Mouse (Mus musculus) stomach, embryonic 14.5 days (tissue): Measurements from ENCODE around the gene Ptgir. TPM values are rescaled to one million over a fixed set of nuclear protein-coding genes. Genes with fewer than 3 reads are reported as not detected.

Experiments
- ATAC-seq: fragments of 200-750 bp; cut with Nextera tagmentation; 2 replicates; pipeline ENCODE4 v1.8.0; 2017; ENCODE audit warnings: low read depth, moderate TSS enrichment; ENCODE audit not compliant: insufficient number of reproducible peaks, insufficient read depth, low FRiP score
- H3K27ac ChIP-seq: fragments of 300-500 bp; sonication (generic); 2 replicates; pipeline ENCODE4 v1.5.1; 2014; ENCODE audit warnings: mild to moderate bottlenecking, low read length, moderate library complexity, mixed read lengths
- H3K27me3 ChIP-seq: fragments of 300-500 bp; sonication (generic); 2 replicates; pipeline ENCODE4 v1.6.1; 2014; ENCODE audit warnings: low read length, control low read depth, mixed read lengths; ENCODE audit not compliant: control insufficient read depth, insufficient read depth
- H3K36me3 ChIP-seq: fragments of 300-500 bp; sonication (generic); 2 replicates; pipeline ENCODE4 v1.6.1; 2014; ENCODE audit warnings: mild to moderate bottlenecking, control low read depth, low read length, moderate library complexity, mixed read lengths; ENCODE audit not compliant: control insufficient read depth, insufficient read depth
- H3K4me1 ChIP-seq: fragments of 300-500 bp; sonication (generic); 2 replicates; pipeline ENCODE4 v1.6.1; 2014; ENCODE audit warnings: low read length, control low read depth, mixed read lengths; ENCODE audit not compliant: control insufficient read depth, insufficient read depth
- H3K4me2 ChIP-seq: fragments of 300-500 bp; sonication (generic); replicated peaks from 2 replicates; pipeline ENCODE4 v1.6.1; 2014; ENCODE audit warnings: low read depth, low read length, control low read depth
- H3K4me3 ChIP-seq: fragments of 300-500 bp; sonication (generic); 2 replicates; pipeline ENCODE4 v1.5.1; 2014; ENCODE audit warnings: low read depth, low read length, control low read depth
- H3K9ac ChIP-seq: fragments of 300-500 bp; sonication (generic); replicated peaks from 2 replicates; pipeline ENCODE4 v1.6.1; 2014; ENCODE audit warnings: low read depth, mild to moderate bottlenecking, control low read depth, low read length, moderate library complexity, mixed read lengths
- H3K9me3 ChIP-seq: fragments of 300-500 bp; sonication (generic); 2 replicates; pipeline ENCODE4 v1.6.1; 2016; ENCODE audit warnings: low read depth, low read length, control low read depth; ENCODE audit not compliant: control insufficient read depth
- WGBS: fragments of 180-500 bp; shearing (Covaris S2); extraction: QIAGEN DNeasy Blood & Tissue Kit; methylation state at CpG from one replicate; pipeline ENCODE4 v1.1.7; 2014; 5-methylcytosine and 5-hydroxymethylcytosine counted together
- polyA plus RNA-seq: library from polyadenylated mRNA; unstranded; fragments of >200 nt; fragmentation: Nextera tagmentation; extraction: Ambion mirVana; gene quantifications from 2 replicates; pipeline ENCODE4 v1.2.1, GENCODE M21; 2014

Ptgir gene
- polyA plus RNA-seq, 1 experiment from 2014 or later, result 2.0 TPM

GRCm38 (mm10) chr7:16928341-16928740 is 22.1 kb downstream of the Ptgir start:
- no peak overlapping the region for H3K27ac ChIP-seq
- ATAC-seq, result no peak
- WGBS, result 40% methylated on average over 2 of the region's 2 CpGs

DNA sequence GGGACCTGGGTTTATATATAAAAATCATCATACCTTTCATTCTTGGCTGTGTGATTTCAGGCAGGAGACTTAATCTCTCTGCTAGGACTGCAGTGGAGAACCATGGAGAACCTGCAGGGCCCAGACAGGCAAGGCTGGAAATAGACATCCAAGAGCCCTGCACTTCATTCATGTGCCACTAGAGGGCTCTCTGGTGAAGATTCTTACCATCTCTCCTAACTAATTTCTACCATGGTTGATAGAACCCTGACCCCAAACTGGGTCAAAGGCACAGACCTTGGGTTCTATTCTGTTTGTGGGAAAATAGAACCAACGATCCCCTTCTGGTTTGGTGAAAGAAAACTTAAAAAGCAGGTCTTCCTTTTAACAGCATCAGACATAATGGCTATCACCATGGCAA is 24.6 kb downstream of the Ptgir start:
- ATAC-seq, result no peak
- no peaks in the 10 kb centered on the region for H3K27me3 ChIP-seq
- H3K9ac ChIP-seq, result no peak overlapping the region
- WGBS, result 2% methylated on average over 1 of the region's 1 CpGs
- no peaks in the 10 kb centered on the region for H3K9me3 ChIP-seq
- H3K4me2 ChIP-seq, result no peak overlapping the region
- H3K27ac ChIP-seq, result no peak overlapping the region
- H3K36me3 ChIP-seq, result no peaks in the 10 kb centered on the region
- no peak overlapping the region for H3K4me3 ChIP-seq
- 0 out of 2 replicates have a peak, but pooled peaks cover 4% of the 10 kb centered on the region for H3K4me1 ChIP-seq

More at GRCm38 (mm10) chr7:16928341-16928740, 22.1 kb downstream of the Ptgir start:
- Histone ChIP-seq H3K4me1 (0 out of 2 replicates have a peak, but pooled peaks cover 4% of the 10 kb centered on the region), H3K36me3 (no peaks in the 10 kb centered on the region), H3K4me2 (no peak overlapping the region), H3K9me3 (no peaks in the 10 kb centered on the region), H3K27me3 (no peaks in the 10 kb centered on the region), H3K4me3 (no peak overlapping the region), H3K9ac (no peak overlapping the region)

- Histone ChIP-seq H3K4me1 (0 out of 2 replicates have a peak, but pooled peaks cover 4% of the 10 kb centered on the region), H3K36me3 (no peaks in the 10 kb centered on the region), H3K9me3 (no peaks in the 10 kb centered on the region), H3K4me3 (no peak overlapping the region), H3K27ac (no peak overlapping the region), H3K27me3 (no peaks in the 10 kb centered on the region), H3K4me2 (no peak overlapping the region), H3K9ac (no peak overlapping the region)
- no peak; the same call in 1 of the 2 replicates for ATAC-seq
- WGBS, result 18% methylated on average over 14 of the region's 14 CpGs
Observed at GRCm38 (mm10) chr7:16931968-16932627, 25.8 kb downstream of the Ptgir start.

- no peak overlapping the region for H3K9ac ChIP-seq
- 39% methylated on average over 14 of the region's 14 CpGs for WGBS
- H3K27me3 ChIP-seq, result no peaks in the 10 kb centered on the region
- ATAC-seq, result no peak
- no peaks in the 10 kb centered on the region for H3K36me3 ChIP-seq
- H3K4me1 ChIP-seq, result 0 out of 2 replicates have a peak, but pooled peaks cover 4% of the 10 kb centered on the region
- H3K4me2 ChIP-seq, result no peak overlapping the region
- no peak overlapping the region for H3K4me3 ChIP-seq
- no peak overlapping the region for H3K27ac ChIP-seq
- H3K9me3 ChIP-seq, result no peaks in the 10 kb centered on the region
Observed at GRCm38 (mm10) chr7:16932704-16933577, 26.7 kb downstream of the Ptgir start.

DNA sequence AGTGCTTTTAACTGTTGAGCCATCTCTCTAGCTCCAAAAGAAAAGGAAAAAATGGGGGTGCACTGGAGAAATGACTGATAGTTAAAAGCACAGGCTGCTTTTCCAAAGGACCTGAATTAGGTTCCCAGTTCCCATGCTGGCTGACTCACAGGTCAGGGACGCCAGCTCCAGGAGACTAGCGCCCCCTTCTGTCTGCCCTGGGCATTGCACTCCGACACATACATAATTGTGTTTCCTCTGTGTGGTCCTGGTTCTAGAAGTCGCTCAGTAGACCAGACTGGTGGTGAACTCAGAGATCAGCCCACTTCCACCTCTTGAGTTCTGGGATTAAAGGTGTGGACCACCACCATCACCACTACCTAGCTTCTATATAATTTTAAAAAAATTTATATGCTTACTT is 31.0 kb downstream of the Ptgir start:
- peaks cover 14% of the 10 kb centered on the region for H3K4me1 ChIP-seq
- 40% methylated on average over 4 of the region's 4 CpGs for WGBS
- H3K4me3 ChIP-seq, result no peak overlapping the region
- H3K4me2 ChIP-seq, result no peak overlapping the region
- H3K36me3 ChIP-seq, result no peaks in the 10 kb centered on the region
- no peak overlapping the region for H3K27ac ChIP-seq
- no peaks in the 10 kb centered on the region for H3K9me3 ChIP-seq
- H3K9ac ChIP-seq, result no peak overlapping the region
- H3K27me3 ChIP-seq, result no peaks in the 10 kb centered on the region
- ATAC-seq, result no peak

DNA sequence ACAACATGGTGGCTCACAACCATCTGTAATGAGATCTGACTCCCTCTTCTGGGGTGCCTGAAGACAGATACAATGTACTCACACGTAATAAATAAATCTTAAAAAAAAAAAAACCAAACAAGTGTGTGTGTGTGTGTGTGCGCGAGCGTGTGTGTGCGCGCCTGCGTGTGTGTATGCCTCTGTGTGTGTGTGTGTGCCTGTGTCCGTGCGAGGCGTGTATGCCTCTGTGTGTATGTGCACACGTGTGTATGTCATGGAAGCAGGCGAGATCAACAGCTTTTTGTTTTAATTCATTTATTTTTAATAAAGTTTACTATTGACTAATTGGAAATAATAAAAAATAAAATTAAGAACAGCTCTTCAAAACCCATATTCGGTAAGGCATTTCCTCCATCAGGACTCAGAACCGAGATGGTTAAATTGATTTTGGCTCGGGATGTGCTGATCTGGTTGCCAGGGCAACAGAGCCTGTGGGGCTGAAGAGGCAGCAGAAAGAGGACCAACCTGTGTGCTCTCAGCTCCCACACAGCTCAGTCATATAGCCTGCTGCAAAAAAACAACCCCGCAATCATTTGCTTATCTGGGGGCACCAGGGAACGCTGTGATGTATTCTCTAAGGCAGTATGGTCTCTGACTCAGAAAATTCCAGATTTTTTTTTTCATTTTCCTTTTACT is 32.0 kb downstream of the Ptgir start:
- H3K27ac ChIP-seq, result no peak overlapping the region
- H3K4me3 ChIP-seq, result no peak overlapping the region
- no peak overlapping the region for H3K4me2 ChIP-seq
- no peak overlapping the region for H3K9ac ChIP-seq
- 71% methylated on average over 17 of the region's 17 CpGs for WGBS
- H3K9me3 ChIP-seq, result no peaks in the 10 kb centered on the region
- H3K27me3 ChIP-seq, result no peaks in the 10 kb centered on the region
- H3K4me1 ChIP-seq, result peaks cover 10% of the 10 kb centered on the region
- no peak for ATAC-seq
- no peaks in the 10 kb centered on the region for H3K36me3 ChIP-seq

DNA sequence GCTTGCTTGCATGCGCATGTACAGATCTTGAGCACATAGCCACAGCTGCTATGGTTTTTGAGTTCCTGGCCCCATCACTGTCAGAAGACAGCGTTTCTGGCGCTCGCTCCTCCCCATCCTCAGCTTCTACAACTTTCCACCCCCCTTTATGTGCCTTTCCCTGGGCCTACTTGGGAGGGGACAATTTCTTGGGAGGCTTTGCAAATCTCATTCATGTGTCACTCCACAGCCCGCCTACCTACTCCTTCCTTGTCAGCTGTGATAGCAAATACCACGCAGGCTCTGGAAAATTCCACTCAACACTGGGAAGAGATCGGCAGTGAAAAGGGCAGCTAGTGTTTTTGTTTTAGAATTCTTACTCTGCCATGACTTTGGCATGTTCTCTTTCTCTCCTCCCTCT is 34.0 kb downstream of the Ptgir start:
- H3K9me3 ChIP-seq, result no peaks in the 10 kb centered on the region
- H3K36me3 ChIP-seq, result no peaks in the 10 kb centered on the region
- H3K4me3 ChIP-seq, result no peak overlapping the region
- 20% methylated on average over 7 of the region's 7 CpGs for WGBS
- peaks cover 20% of the 10 kb centered on the region for H3K4me1 ChIP-seq
- no peak for ATAC-seq
- 0 out of 2 replicates have a peak, but pooled peaks cover 4% of the 10 kb centered on the region for H3K27me3 ChIP-seq
- H3K4me2 ChIP-seq, result no peak overlapping the region
- H3K27ac ChIP-seq, result peak overlapping the region; percentile 46
- H3K9ac ChIP-seq, result no peak overlapping the region

DNA sequence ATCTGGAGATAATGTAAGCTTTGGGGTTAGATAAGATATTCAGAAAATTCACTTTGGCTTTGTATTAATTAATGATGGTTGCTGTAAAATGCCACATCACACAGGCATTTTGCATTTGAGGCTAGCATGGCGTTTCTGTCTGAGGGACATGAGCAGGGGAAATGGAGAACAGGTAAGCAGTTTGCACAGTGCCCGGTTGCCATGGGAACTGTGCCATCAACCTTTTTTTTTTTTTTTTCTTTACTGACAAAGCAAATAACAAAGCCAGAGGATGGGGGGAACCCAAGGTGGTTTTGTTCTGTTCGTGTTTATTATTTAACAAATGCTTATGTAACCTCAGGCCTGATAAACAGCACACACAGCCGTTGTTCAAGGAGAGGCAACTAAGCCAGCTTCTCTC is 36.6 kb downstream of the Ptgir start:
- ATAC-seq, result no peak
- no peaks in the 10 kb centered on the region for H3K9me3 ChIP-seq
- peaks cover 45% of the 10 kb centered on the region for H3K4me1 ChIP-seq
- peaks cover 20% of the 10 kb centered on the region for H3K27me3 ChIP-seq
- no peak overlapping the region for H3K4me2 ChIP-seq
- H3K27ac ChIP-seq, result no peak overlapping the region
- H3K9ac ChIP-seq, result no peak overlapping the region
- 54% methylated on average over 4 of the region's 4 CpGs for WGBS
- H3K36me3 ChIP-seq, result no peaks in the 10 kb centered on the region
- H3K4me3 ChIP-seq, result no peak overlapping the region
